Mouse (Mus musculus): ENCODE results near the gene Ccnq.

GRCm38 (mm10) chr11:78724792-78725191 is 26.7 kb downstream of the Ccnq start:
- TF ChIP-seq POLR2A (IDR thresholded peaks at IDR 0.05; ENCODE audit: borderline replicate concordance, extremely low read depth, insufficient read depth, insufficient read length, poor library complexity, severe bottlenecking) (no peak), CTCF (IDR thresholded peaks at IDR 0.05; ENCODE audit: borderline replicate concordance, extremely low read depth, insufficient read depth, insufficient read length) (no peak)

All from brain, embryonic 14.5 days (tissue).